Mouse (Mus musculus): ENCODE measurements around the gene E430018J23Rik.
"Not testable (repeated sequence)": the region's sequence is repeated elsewhere in the genome, so short reads cannot be mapped to it uniquely, and the experiment has no call there.

The E430018J23Rik gene

GRCm38 (mm10) chr7:127342332-127342731 lies 51.1 kb downstream of the E430018J23Rik start:
- no peak for DNase-seq (ENCODE audit: low read depth)

GRCm38 (mm10) chr7:127341861-127342260 lies 51.6 kb downstream of the E430018J23Rik start:
- not testable (repeated sequence) for DNase-seq (ENCODE audit: low read depth)

DNA sequence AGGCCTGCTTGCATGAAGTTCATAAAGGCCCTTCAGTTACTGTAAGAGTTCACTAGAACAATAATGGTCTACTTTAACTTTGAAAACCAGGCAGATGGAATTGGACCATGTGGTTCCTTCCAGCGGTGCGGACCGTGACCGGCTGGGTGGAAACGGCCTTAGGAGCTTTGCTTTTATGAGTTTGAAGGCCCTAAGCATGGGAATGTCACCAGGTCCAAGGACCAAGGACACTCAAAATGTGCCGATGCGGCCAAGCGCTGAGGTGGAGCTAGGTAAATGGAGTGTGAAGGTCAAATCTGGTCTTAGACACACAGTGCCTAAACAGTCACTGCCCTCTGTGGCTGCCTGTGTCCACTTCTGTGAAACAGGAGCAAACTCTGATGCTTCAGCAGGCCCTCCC lies 52.1 kb downstream of the E430018J23Rik start:
- DNase-seq (ENCODE audit: low read depth), result no peak
